Mouse (Mus musculus): Measurements from ENCODE around the gene Fkrp. TPM values are rescaled to one million over a fixed set of nuclear protein-coding genes. Genes with fewer than 3 reads are reported as not detected.

Gene Fkrp
- polyA plus RNA-seq, 1 experiment: 41.7 TPM

DNA sequence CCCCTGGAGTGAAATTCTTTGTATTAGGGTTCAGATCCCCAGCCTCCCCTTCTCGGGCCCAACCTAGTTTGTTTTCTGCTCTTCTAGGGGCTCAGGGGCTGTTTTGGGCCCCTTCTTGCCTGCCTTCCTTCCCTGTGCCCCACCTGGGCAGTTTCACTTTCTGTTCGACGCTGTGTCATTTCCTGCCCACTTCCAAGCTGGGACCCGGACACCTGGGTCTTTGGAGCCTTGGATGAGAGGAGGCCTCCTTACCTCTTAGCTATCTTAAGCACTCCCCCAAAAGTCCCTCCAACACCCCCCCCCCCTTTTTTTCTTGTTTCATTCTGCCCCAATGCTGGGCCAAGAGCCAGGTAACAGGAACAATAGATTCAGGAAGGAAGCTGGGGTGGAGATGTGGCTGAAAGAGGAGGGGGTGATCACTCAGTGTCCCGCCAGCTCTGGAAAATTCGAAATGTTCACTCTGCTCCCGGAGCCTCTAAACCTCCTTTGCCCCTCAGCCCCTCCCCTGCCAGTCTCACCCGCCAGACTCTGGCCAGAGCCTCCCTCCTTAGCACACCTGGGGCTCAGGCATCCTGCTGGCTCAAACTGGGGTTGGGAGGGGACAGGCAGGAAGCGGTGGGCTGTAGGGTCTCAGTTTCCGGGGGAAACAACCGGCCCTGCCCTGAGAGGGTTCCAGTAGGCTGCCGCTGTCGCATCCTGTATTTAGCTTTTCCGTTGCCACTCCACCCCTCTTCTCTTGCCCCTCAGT lies 28.7 kb upstream of the Fkrp start:
- peak; percentile 58 for DNase-seq
- TF ChIP-seq CTCF (IDR thresholded peaks at IDR 0.05; ENCODE audit: insufficient read depth, low read length) (no peak), POLR2A (IDR thresholded peaks at IDR 0.05; ENCODE audit: borderline replicate concordance, extremely low read depth, low read depth, low read length) (no peak; the same call in 1 of the 2 replicates)
- Histone ChIP-seq H3K4me3 (replicated peaks; ENCODE audit: extremely low read depth, low read depth, low read length) (peak overlapping the region; percentile 72), H3K4me1 (ENCODE audit: control insufficient read depth, insufficient read depth, low read length) (peaks cover 13% of the 10 kb centered on the region)
- whole genome bisulfite sequencing: 12% methylated on average over 14 of the region's 14 CpGs

DNA sequence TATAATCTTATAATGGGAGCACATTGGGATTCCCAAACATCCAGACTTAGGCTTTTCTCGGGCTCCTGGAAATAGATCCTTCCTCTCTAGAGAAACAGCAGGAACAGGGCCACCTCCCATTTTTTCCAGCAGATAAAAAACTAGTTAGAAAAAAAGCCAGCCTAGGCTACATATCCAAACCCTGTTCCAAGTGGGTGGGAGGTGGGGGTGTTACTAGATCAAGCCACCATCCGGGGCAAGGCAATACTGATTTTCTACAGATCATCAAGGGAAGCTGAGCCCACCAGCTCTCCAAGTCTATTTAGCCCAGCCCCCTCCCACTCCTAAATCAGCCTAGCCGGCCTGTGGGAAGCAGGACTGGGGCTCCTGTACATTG lies 28.2 kb upstream of the Fkrp start:
- peak overlapping the region; percentile 72 for H3K4me3 ChIP-seq (replicated peaks; ENCODE audit: extremely low read depth, low read depth, low read length)
- no peak for DNase-seq
- no peak for TF ChIP-seq POLR2A (IDR thresholded peaks at IDR 0.05; ENCODE audit: borderline replicate concordance, extremely low read depth, low read depth, low read length)
- TF ChIP-seq CTCF (IDR thresholded peaks at IDR 0.05; ENCODE audit: insufficient read depth, low read length): no peak
- peaks cover 13% of the 10 kb centered on the region for H3K4me1 ChIP-seq (ENCODE audit: control insufficient read depth, insufficient read depth, low read length)
- 11% methylated on average over 3 of the region's 3 CpGs for WGBS

DNA sequence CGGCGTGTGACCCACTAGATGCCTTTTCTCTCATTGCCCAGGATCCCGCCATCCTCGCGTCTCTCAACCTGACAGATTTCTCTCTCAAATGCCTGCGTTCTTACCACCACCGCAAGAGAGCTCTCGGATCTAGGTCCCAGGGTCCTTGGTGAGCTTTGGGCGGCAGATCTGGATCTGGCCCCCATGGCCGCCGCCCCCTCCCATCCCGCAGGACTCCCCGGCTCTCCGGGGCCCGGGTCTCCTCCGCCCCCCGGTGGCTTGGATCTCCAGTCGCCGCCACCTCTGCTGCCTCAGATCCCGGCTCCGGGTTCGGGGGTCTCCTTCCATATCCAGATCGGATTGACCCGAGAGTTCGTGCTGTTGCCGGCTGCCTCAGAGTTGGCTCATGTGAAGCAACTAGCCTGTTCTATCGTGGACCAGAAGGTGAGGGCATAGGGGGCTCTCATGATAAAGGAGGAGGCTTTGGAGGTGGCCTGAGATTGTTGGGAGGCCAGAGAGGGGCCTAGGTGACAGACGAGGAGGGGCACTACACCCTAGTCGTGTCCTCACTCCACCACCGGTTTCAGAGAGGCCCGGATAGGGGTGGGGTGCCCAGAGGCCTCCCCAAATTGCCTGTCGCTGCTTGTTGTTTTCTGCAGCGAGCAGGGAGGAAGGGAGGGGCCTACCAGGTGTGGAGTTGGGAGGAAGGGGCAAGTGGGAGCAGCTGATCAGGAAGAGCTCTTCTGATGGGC lies 27.1 kb upstream of the Fkrp start:
- peak overlapping the region; percentile 72 for H3K4me3 ChIP-seq (replicated peaks; ENCODE audit: extremely low read depth, low read depth, low read length)
- WGBS: 1% methylated on average over 33 of the region's 33 CpGs
- peak; percentile 11; the same call in 1 of the 2 replicates for TF ChIP-seq POLR2A (IDR thresholded peaks at IDR 0.05; ENCODE audit: borderline replicate concordance, extremely low read depth, low read depth, low read length)
- no peak for TF ChIP-seq CTCF (IDR thresholded peaks at IDR 0.05; ENCODE audit: insufficient read depth, low read length)
- peak; percentile 60 for DNase-seq
- peaks cover 10% of the 10 kb centered on the region for H3K4me1 ChIP-seq (ENCODE audit: control insufficient read depth, insufficient read depth, low read length)

DNA sequence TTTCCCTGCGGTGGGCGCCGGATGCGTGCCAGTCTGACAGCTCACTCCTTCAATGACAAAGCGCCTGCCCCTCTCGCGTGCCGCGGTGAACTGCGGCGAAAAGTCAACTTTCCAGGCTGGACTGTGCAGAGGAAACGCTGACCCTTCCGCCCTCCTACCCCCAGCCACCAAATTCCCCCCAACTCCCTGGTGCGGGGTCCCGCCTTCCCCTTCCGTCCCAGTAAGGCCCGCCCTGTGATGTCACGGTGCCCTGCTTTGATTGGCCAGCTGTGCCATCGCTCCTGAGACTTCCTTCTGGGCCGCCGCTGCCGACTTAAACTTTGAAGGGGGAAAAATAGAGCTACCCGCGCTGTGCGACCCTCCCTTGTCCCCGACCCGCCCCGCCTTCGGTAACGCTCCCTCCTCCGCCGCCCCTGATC lies 26.1 kb upstream of the Fkrp start, which contains the start of gene Prkd2:
Gene Prkd2 (plus strand): TSS at position 258 of the 419 bp plus-strand sequence.
- DNase-seq: peak; percentile 98
- H3K4me3 ChIP-seq (replicated peaks; ENCODE audit: extremely low read depth, low read depth, low read length): peak within 1 kb of the TSS; percentile 72
- peaks cover 10% of the 10 kb centered on the region for H3K4me1 ChIP-seq (ENCODE audit: control insufficient read depth, insufficient read depth, low read length)
- 1% methylated on average over 31 of the region's 32 CpGs for WGBS
- TF ChIP-seq POLR2A (IDR thresholded peaks at IDR 0.05; ENCODE audit: borderline replicate concordance, extremely low read depth, low read depth, low read length): peak; percentile 79; the same call in 1 of the 2 replicates
- no peak for TF ChIP-seq CTCF (IDR thresholded peaks at IDR 0.05; ENCODE audit: insufficient read depth, low read length)

DNA sequence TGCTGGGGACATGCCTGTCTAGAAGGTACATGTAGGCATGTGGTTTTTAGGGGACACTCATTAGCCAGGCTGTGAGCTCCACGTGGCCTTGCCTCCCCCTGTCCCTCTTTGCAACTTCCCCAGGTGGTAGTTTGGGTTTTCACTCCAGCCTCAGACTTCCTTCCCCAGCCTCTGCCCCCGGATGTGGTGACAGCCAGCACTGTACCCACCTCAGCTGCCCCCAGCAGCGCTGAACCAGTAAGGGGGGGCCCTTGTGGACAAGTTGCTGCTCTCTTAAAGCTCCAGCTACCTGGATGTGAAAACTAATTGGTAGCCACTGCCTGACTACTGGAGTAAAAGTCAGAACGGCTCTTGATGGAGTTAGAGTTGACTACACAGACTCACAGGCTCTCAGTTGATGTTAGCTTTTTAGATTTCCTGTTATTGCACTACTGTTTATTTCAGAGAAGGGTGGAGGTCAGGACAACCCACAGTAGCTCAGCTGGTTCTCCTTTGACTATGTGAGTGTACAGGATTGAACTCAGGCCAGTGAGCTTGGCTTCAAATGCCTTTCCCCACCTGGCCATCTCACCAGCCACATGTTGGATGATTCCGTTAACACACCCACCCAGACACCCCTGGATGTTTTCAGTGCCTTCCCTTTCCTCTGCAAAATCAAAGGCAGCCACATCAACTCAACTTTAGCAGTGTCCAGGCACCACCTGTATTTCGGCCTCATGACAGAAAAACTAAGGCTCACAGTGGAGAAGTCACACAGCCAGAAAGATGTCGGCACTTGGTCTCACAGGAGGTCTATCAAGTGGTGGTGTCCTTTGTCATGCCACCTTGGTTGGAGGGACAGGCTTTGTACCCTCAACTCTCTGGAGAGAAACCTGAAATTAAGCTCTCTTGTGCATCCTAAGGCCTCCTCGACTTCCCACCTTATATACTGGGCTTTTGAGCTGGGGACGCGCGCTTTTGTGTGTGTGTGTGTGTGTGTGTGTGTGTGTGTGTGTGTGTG lies 25.3 kb upstream of the Fkrp start:
- Histone ChIP-seq H3K4me3 (replicated peaks; ENCODE audit: extremely low read depth, low read depth, low read length) (peak overlapping the region; percentile 72), H3K4me1 (ENCODE audit: control insufficient read depth, insufficient read depth, low read length) (peaks cover 10% of the 10 kb centered on the region)
- DNase-seq: no peak
- TF ChIP-seq POLR2A (IDR thresholded peaks at IDR 0.05; ENCODE audit: borderline replicate concordance, extremely low read depth, low read depth, low read length) (0 out of 2 replicates have a peak, but pooled peaks have one; percentile 10), CTCF (IDR thresholded peaks at IDR 0.05; ENCODE audit: insufficient read depth, low read length) (no peak)
- 18% methylated on average over 11 of the region's 11 CpGs for WGBS

DNA sequence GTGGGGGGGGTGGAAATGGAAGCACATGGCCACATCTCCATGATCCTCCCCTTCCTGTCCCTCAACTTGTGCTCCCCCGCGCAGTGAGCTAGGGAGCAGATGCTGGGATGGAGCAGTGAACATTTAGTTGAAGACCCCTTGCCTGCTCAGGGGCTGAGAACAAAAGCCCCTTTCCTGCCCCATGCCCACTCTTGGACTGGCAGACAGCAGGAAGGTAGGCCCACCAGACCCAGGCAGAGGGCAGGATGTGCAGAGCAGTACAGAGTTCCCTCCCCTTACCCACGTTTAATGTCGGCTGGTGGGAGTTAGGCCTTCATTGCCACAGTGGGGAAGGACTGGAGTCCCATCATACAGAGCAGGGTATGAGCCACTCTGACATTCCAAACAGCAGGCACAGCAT lies 24.5 kb upstream of the Fkrp start:
- Histone ChIP-seq H3K4me3 (replicated peaks; ENCODE audit: extremely low read depth, low read depth, low read length) (no peak overlapping the region), H3K4me1 (ENCODE audit: control insufficient read depth, insufficient read depth, low read length) (peaks cover 10% of the 10 kb centered on the region)
- DNase-seq: no peak
- 51% methylated on average over 4 of the region's 4 CpGs for WGBS
- no peak for TF ChIP-seq CTCF (IDR thresholded peaks at IDR 0.05; ENCODE audit: insufficient read depth, low read length)
- no peak for TF ChIP-seq POLR2A (IDR thresholded peaks at IDR 0.05; ENCODE audit: borderline replicate concordance, extremely low read depth, low read depth, low read length)

DNA sequence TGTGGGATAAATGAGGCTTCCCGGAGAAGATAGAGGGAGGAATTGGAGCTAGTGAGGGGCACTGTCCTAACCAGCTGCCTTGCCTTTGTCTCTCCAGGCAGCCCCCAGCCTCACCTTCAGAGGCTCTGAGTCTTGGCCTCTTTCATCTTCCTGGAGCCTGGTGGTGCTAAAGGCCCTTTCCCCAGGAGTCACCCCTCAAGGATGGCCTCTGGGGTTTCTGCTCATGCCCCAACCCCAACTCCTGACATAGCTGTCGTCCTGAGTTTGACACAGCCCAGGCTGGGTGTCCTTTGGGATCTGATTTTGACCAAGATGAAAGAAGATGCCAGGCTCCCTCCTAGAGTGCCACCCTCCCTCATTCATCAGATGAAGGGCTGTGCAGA lies 23.6 kb upstream of the Fkrp start:
- H3K4me1 ChIP-seq (ENCODE audit: control insufficient read depth, insufficient read depth, low read length): peaks cover 10% of the 10 kb centered on the region
- 86% methylated on average over 2 of the region's 2 CpGs for WGBS
- DNase-seq: no peak
- TF ChIP-seq CTCF (IDR thresholded peaks at IDR 0.05; ENCODE audit: insufficient read depth, low read length): no peak
- H3K4me3 ChIP-seq (replicated peaks; ENCODE audit: extremely low read depth, low read depth, low read length): no peak overlapping the region

DNA sequence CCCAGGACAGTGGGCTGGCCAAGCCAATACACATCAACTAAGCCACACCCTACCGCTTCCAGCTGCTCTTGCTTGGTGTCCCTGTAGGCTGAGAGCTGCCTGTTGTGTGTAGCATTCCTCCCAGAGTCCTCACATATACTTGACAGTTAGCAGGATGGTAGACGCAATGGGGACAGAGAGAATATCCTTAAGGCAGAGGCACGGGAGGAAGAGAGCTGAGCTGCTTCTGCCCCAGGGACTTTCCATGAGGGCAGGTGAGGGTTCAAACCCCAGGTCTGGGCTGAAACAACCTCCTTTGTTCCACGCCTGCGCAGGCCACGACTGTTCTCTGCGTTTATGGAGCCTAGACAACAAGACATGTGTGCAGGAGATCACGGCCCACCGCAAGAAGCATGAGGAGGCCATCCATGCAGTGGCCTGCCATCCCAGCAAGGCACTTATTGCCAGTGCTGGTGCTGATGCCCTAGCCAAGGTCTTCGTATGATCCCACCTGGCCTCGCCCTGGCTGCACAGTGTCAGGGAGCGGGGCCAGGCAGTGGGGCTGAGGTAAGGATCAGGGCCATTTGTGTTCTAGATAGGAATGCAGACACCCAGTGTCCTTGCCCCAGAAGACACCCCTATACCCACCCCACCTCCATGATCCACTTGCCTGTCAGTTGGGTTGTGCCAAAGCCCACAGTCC lies 23.0 kb upstream of the Fkrp start:
- no peak for TF ChIP-seq POLR2A (IDR thresholded peaks at IDR 0.05; ENCODE audit: borderline replicate concordance, extremely low read depth, low read depth, low read length)
- TF ChIP-seq CTCF (IDR thresholded peaks at IDR 0.05; ENCODE audit: insufficient read depth, low read length): no peak
- DNase-seq: no peak
- H3K4me3 ChIP-seq (replicated peaks; ENCODE audit: extremely low read depth, low read depth, low read length): no peak overlapping the region
- H3K4me1 ChIP-seq (ENCODE audit: control insufficient read depth, insufficient read depth, low read length): peaks cover 10% of the 10 kb centered on the region
- WGBS: 93% methylated on average over 12 of the region's 12 CpGs

All from lung, adult 2 months (tissue).